Mouse (Mus musculus): ENCODE measurements around the gene Hlcs.

- no peak for TF ChIP-seq CTCF (IDR thresholded peaks at IDR 0.05; ENCODE audit: borderline replicate concordance, extremely low read depth, insufficient read depth, insufficient read length)
- no peak for TF ChIP-seq POLR2A (IDR thresholded peaks at IDR 0.05; ENCODE audit: borderline replicate concordance, extremely low read depth, insufficient read depth, insufficient read length, poor library complexity, severe bottlenecking)
These were observed 63.7 kb downstream of the Hlcs start for GRCm38 (mm10) chr16:94249666-94250065.
